Mouse (Mus musculus): ENCODE results near the gene Atp5h.

- TF ChIP-seq POLR2A (IDR thresholded peaks at IDR 0.05; ENCODE audit: low read depth, low read length) (no peak), CTCF (IDR thresholded peaks at IDR 0.05; ENCODE audit: extremely low read depth, insufficient read depth, insufficient read length, insufficient replicate concordance) (no peak)
Observed at GRCm38 (mm10) chr11:115382891-115383290, 36.9 kb downstream of the Atp5h start.
